Mouse (Mus musculus) C2C12 (cell line): Measurements from ENCODE around the gene Exosc5.

Source experiments
- CEBPB ChIP-seq: IDR thresholded peaks from one replicate; pipeline ENCODE4 v1.6.1; 2011; ENCODE audit warnings: low read depth, mild to moderate bottlenecking, control low read depth, moderate library complexity
- CTCF ChIP-seq: IDR thresholded peaks from one replicate; pipeline ENCODE4 v1.5.1; 2011; ENCODE audit not compliant: control insufficient read depth, insufficient read depth, insufficient read length
- FOSL1 ChIP-seq: IDR thresholded peaks from one replicate; pipeline ENCODE4 v1.8.0; 2011; ENCODE audit warnings: mild to moderate bottlenecking, low read length; ENCODE audit not compliant: poor library complexity, insufficient read depth, severe bottlenecking
- MAX ChIP-seq: IDR thresholded peaks from one replicate; pipeline ENCODE4 v1.6.1; 2011; ENCODE audit warnings: mild to moderate bottlenecking, control low read depth
- MYOD1 ChIP-seq: IDR thresholded peaks from one replicate; pipeline ENCODE4 v1.6.1; 2011; ENCODE audit warnings: low read depth; ENCODE audit not compliant: control insufficient read depth, insufficient read length
- MYOG ChIP-seq: IDR thresholded peaks from one replicate; pipeline ENCODE4 v1.6.1; 2011; ENCODE audit not compliant: control insufficient read depth, insufficient read length; ENCODE audit errors: extremely low read depth
- USF1 ChIP-seq: IDR thresholded peaks from one replicate; pipeline ENCODE4 v1.6.1; 2011; ENCODE audit warnings: low read depth, mild to moderate bottlenecking, control low read depth, moderate library complexity

DNA sequence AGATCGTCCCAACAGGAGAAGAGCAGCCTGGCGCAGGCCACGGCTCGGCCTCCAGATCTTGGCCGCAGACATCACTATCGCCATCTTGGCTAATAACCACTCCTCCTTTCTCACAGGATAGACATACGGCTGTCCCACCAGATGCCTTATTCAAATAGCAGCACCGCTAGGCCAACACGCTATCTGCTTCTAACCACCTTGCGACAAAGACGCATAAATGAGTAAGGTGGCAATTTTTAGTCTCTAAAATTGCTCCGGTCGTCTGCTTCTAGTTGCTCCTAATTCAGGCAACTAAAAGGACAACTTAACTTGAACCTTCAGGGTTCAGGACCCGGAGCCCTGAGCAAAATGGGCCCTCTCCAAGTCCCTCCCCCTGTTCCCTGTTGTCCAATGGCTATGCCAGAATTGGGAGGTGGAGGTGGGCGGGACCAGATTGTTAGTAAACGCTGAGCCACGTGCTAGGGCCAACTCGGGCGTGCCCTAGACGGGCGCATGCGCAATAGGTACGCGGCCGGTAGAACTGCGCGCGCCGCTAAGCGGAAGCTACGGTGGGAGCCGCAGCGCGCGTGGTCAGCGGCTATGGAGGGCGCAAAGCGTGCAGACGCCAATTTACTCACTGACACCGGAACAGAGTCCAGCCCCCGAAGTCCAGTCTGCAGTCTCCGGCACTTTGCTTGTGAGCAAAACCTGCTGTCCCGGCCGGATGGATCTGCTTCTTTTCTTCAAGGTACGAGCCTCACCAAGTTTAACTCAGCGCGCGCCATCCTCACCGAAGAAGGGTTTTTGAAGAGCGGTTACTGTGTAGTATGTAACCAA lies at the start of gene Exosc5, which contains the start of gene Bckdha:
- no peak for TF ChIP-seq CTCF
- TF ChIP-seq CEBPB: no peak
- TF ChIP-seq FOSL1: no peak
- TF ChIP-seq USF1: peak; percentile 49
- TF ChIP-seq MYOD1: no peak
- no peak for TF ChIP-seq MYOG
- peak; percentile 99 for TF ChIP-seq MAX
